Mouse (Mus musculus) heart, embryonic 11.5 days (tissue): ENCODE results near the gene Fau. TPM values are rescaled to one million over a fixed set of nuclear protein-coding genes. Genes with fewer than 3 reads are reported as not detected.

Experiments used
- ATAC-seq: fragments of 200-750 bp; cut with Nextera tagmentation; replicated peaks from 2 replicates; pipeline ENCODE4 v1.8.0; 2017; ENCODE audit warnings: moderate library complexity; ENCODE audit not compliant: insufficient number of reproducible peaks, low FRiP score, low TSS enrichment
- H3K27ac ChIP-seq: fragments of 300-500 bp; sonication (generic); 2 replicates; pipeline ENCODE4 v1.5.1; 2014; ENCODE audit warnings: mild to moderate bottlenecking, low read depth, low read length
- H3K27me3 ChIP-seq: fragments of 300-500 bp; sonication (generic); 2 replicates; pipeline ENCODE4 v1.6.1; 2014; ENCODE audit warnings: mild to moderate bottlenecking, low read length, mixed read lengths; ENCODE audit not compliant: control insufficient read depth, insufficient read depth
- H3K36me3 ChIP-seq: fragments of 300-500 bp; sonication (generic); 2 replicates; pipeline ENCODE4 v1.6.1; 2014; ENCODE audit warnings: mild to moderate bottlenecking, low read length, moderate library complexity, mixed read lengths; ENCODE audit not compliant: control insufficient read depth, insufficient read depth
- H3K4me1 ChIP-seq: fragments of 300-500 bp; sonication (generic); 2 replicates; pipeline ENCODE4 v1.6.1; 2014; ENCODE audit warnings: low read length; ENCODE audit not compliant: control insufficient read depth, insufficient read depth
- H3K4me2 ChIP-seq: fragments of 300-500 bp; sonication (generic); 2 replicates; pipeline ENCODE4 v1.6.1; 2014; ENCODE audit warnings: mild to moderate bottlenecking, moderate library complexity
- H3K4me3 ChIP-seq: fragments of 300-500 bp; sonication (generic); 2 replicates; pipeline ENCODE4 v1.5.1; 2014; ENCODE audit warnings: low read depth, low read length
- H3K9ac ChIP-seq: fragments of 300-500 bp; sonication (generic); 2 replicates; pipeline ENCODE4 v1.6.1; 2014; ENCODE audit warnings: mild to moderate bottlenecking, low read depth, low read length, moderate library complexity
- H3K9me3 ChIP-seq: fragments of 300-500 bp; sonication (generic); replicated peaks from 2 replicates; pipeline ENCODE4 v1.6.1; 2016; ENCODE audit warnings: low read length; ENCODE audit not compliant: control insufficient read depth
- WGBS: fragments of 180-500 bp; shearing (Covaris S2); extraction: QIAGEN DNeasy Blood & Tissue Kit; methylation state at CpG from one replicate; pipeline ENCODE4 v1.1.7; 2014; ENCODE audit not compliant: insufficient replicate concordance; 5-methylcytosine and 5-hydroxymethylcytosine counted together
- polyA plus RNA-seq: library from polyadenylated mRNA; unstranded; fragments of >200 nt; fragmentation: Nextera tagmentation; extraction: Ambion mirVana; gene quantifications from 2 replicates; pipeline ENCODE4 v1.2.1, GENCODE M21; 2014

The Fau gene
- polyA plus RNA-seq, 1 experiment from 2014 or later: 633 TPM

- H3K27ac ChIP-seq: peak within 1 kb of the TSS; percentile 67
- H3K36me3 ChIP-seq: peaks cover 1% of the 10 kb centered on the region
- peak; percentile 72 for ATAC-seq
- WGBS: 2% methylated on average over 33 of the region's 33 CpGs
- H3K4me1 ChIP-seq: peaks cover 6% of the 10 kb centered on the region
- H3K27me3 ChIP-seq: no peaks in the 10 kb centered on the region
- H3K4me2 ChIP-seq: peak within 1 kb of the TSS; percentile 96
- peak within 1 kb of the TSS; percentile 77 for H3K9ac ChIP-seq
- H3K9me3 ChIP-seq: no peaks in the 10 kb centered on the region
- H3K4me3 ChIP-seq: peak within 1 kb of the TSS; percentile 64
These were observed 19.1 kb downstream of the Fau start, which contains the start of gene Vps51 for GRCm38 (mm10) chr19:6076564-6077393. TSS of gene Vps51 (minus strand) at chr19:6077231.

GRCm38 (mm10) chr19:6079983-6080480, 22.4 kb downstream of the Fau start, which contains the start of gene Tmem262:
TSS of gene Tmem262 (plus strand) at chr19:6080033.
- Histone ChIP-seq H3K27ac (no peak within 1 kb of the TSS), H3K4me1 (peaks cover 14% of the 10 kb centered on the region), H3K9me3 (no peaks in the 10 kb centered on the region), H3K9ac (no peak within 1 kb of the TSS), H3K27me3 (no peaks in the 10 kb centered on the region), H3K4me3 (no peak within 1 kb of the TSS), H3K36me3 (peaks cover 8% of the 10 kb centered on the region), H3K4me2 (no peak within 1 kb of the TSS)
- WGBS: 86% methylated on average over 12 of the region's 12 CpGs
- no peak for ATAC-seq

GRCm38 (mm10) chr19:6082156-6082555, 24.5 kb downstream of the Fau start, which contains the start of gene Gm28374:
TSS of gene Gm28374 (minus strand) at chr19:6082256.
- no peaks in the 10 kb centered on the region for H3K9me3 ChIP-seq
- no peak for ATAC-seq
- no peak within 1 kb of the TSS for H3K27ac ChIP-seq
- peaks cover 13% of the 10 kb centered on the region for H3K36me3 ChIP-seq
- H3K4me1 ChIP-seq: peaks cover 11% of the 10 kb centered on the region
- no peaks in the 10 kb centered on the region for H3K27me3 ChIP-seq
- H3K4me2 ChIP-seq: no peak within 1 kb of the TSS
- WGBS: 86% methylated on average over 9 of the region's 9 CpGs
- no peak within 1 kb of the TSS for H3K9ac ChIP-seq
- no peak within 1 kb of the TSS for H3K4me3 ChIP-seq

GRCm38 (mm10) chr19:6084478-6085248, 27.0 kb downstream of the Fau start, which contains the start of the genes Zfpl1 and Cdca5:
TSS of gene Zfpl1 (minus strand) at chr19:6084956.
TSS of gene Cdca5 (plus strand) at chr19:6084983.
- peak within 1 kb of the TSS; percentile 92 for H3K4me3 ChIP-seq
- peak within 1 kb of the TSS; percentile 78 for H3K9ac ChIP-seq
- peak within 1 kb of the TSS; percentile 94 for H3K4me2 ChIP-seq
- no peaks in the 10 kb centered on the region for H3K27me3 ChIP-seq
- H3K4me1 ChIP-seq: peaks cover 11% of the 10 kb centered on the region
- peaks cover 18% of the 10 kb centered on the region for H3K36me3 ChIP-seq
- peak within 1 kb of the TSS; percentile 64 for H3K27ac ChIP-seq
- peak; percentile 78 for ATAC-seq
- no peaks in the 10 kb centered on the region for H3K9me3 ChIP-seq
- under 1% methylated on average over 58 of the region's 58 CpGs for WGBS

GRCm38 (mm10) chr19:6085417-6085879, 27.8 kb downstream of the Fau start:
- peak; percentile 69 for ATAC-seq

GRCm38 (mm10) chr19:6088841-6089240, 31.2 kb downstream of the Fau start:
- WGBS: 94% methylated on average over 13 of the region's 13 CpGs
- no peak overlapping the region for H3K4me2 ChIP-seq
- no peak overlapping the region for H3K9ac ChIP-seq
- ATAC-seq: no peak
- peaks cover 7% of the 10 kb centered on the region for H3K4me1 ChIP-seq
- H3K27me3 ChIP-seq: no peaks in the 10 kb centered on the region
- H3K4me3 ChIP-seq: no peak overlapping the region
- no peak overlapping the region for H3K27ac ChIP-seq
- peaks cover 23% of the 10 kb centered on the region for H3K36me3 ChIP-seq
- no peaks in the 10 kb centered on the region for H3K9me3 ChIP-seq

More at GRCm38 (mm10) chr19:6085417-6085879, 27.8 kb downstream of the Fau start:
- H3K27me3 ChIP-seq: no peaks in the 10 kb centered on the region
- H3K4me3 ChIP-seq: peak overlapping the region; percentile 92
- WGBS: under 1% methylated on average over 17 of the region's 17 CpGs
- no peaks in the 10 kb centered on the region for H3K9me3 ChIP-seq
- peak overlapping the region; percentile 78 for H3K9ac ChIP-seq
- H3K4me2 ChIP-seq: peak overlapping the region; percentile 94
- H3K36me3 ChIP-seq: peaks cover 23% of the 10 kb centered on the region
- peaks cover 11% of the 10 kb centered on the region for H3K4me1 ChIP-seq
- peak overlapping the region; percentile 64 for H3K27ac ChIP-seq

GRCm38 (mm10) chr19:6094119-6094518, 36.5 kb downstream of the Fau start, which contains the start of gene AC131692.1:
TSS of gene AC131692.1 (plus strand) at chr19:6094419.
- no peak for ATAC-seq
- 91% methylated on average over 7 of the region's 7 CpGs for WGBS

GRCm38 (mm10) chr19:6097847-6098246, 40.2 kb downstream of the Fau start:
- Histone ChIP-seq H3K4me3 (no peak overlapping the region), H3K27ac (no peak overlapping the region), H3K36me3 (peaks cover 5% of the 10 kb centered on the region; the same call in 1 of the 2 replicates), H3K27me3 (no peaks in the 10 kb centered on the region), H3K9me3 (no peaks in the 10 kb centered on the region), H3K4me1 (no peaks in the 10 kb centered on the region), H3K9ac (no peak overlapping the region), H3K4me2 (no peak overlapping the region)
- no peak for ATAC-seq
- WGBS: 81% methylated on average over 3 of the region's 3 CpGs

More at GRCm38 (mm10) chr19:6094119-6094518, 36.5 kb downstream of the Fau start, which contains the start of gene AC131692.1:
- no peak within 1 kb of the TSS for H3K4me2 ChIP-seq
- H3K27me3 ChIP-seq: no peaks in the 10 kb centered on the region
- H3K27ac ChIP-seq: no peak within 1 kb of the TSS
- H3K9ac ChIP-seq: no peak within 1 kb of the TSS
- H3K4me1 ChIP-seq: no peaks in the 10 kb centered on the region
- H3K9me3 ChIP-seq: no peaks in the 10 kb centered on the region
- no peak within 1 kb of the TSS for H3K4me3 ChIP-seq
- peaks cover 19% of the 10 kb centered on the region for H3K36me3 ChIP-seq
